Mouse (Mus musculus) ES-E14 (cell line): ENCODE data around the gene Clrn3. TPM values are rescaled to one million over a fixed set of nuclear protein-coding genes. Genes with fewer than 3 reads are reported as not detected.

ENCODE experiments used
- DNase-seq: peaks from one replicate; pipeline ENCODE4 v3.0.0-alpha.2; 2013; ENCODE audit warnings: low read depth, low spot score
- H3K27ac ChIP-seq: 2 replicates; pipeline ENCODE4 v1.5.1; 2012; ENCODE audit warnings: low read depth, mild to moderate bottlenecking, low read length, moderate library complexity, mixed read lengths; ENCODE audit not compliant: poor library complexity, insufficient read depth, severe bottlenecking
- H3K36me3 ChIP-seq: 2 replicates; pipeline ENCODE4 v1.6.1; 2012; ENCODE audit warnings: mild to moderate bottlenecking, low read length, moderate library complexity, mixed read lengths; ENCODE audit not compliant: control insufficient read depth, poor library complexity, insufficient read depth, severe bottlenecking
- H3K4me1 ChIP-seq, 2 experiments: fragments of 150-350 bp in 1 of 2; sonication (generic) in 1 of 2; 2 replicates each; pipeline ENCODE4 v1.6.1; 2012; ENCODE audit warnings: low read length in 2 of 2, mild to moderate bottlenecking in 1 of 2, mixed read lengths in 1 of 2; ENCODE audit not compliant: control insufficient read depth in 2 of 2, insufficient read depth in 2 of 2, poor library complexity in 1 of 2
- H3K4me3 ChIP-seq, 2 experiments: fragments of 150-350 bp in 1 of 2; sonication (generic) in 1 of 2; 2 replicates each; pipeline ENCODE4 v1.5.1; 2012; ENCODE audit warnings: low read length in 2 of 2, low read depth in 1 of 2, mild to moderate bottlenecking in 1 of 2, mixed read lengths in 1 of 2; ENCODE audit not compliant: insufficient read depth in 1 of 2, poor library complexity in 1 of 2, severe bottlenecking in 1 of 2
- H3K9ac ChIP-seq: 2 replicates; pipeline ENCODE4 v1.6.1; 2012; ENCODE audit warnings: low read depth, mild to moderate bottlenecking, low read length, mixed read lengths; ENCODE audit not compliant: poor library complexity, insufficient read depth, severe bottlenecking
- H3K9me3 ChIP-seq: fragments of 150-350 bp; sonication (generic); 2 replicates; pipeline ENCODE4 v1.6.1; 2012; ENCODE audit warnings: low read depth, mild to moderate bottlenecking, low read length; ENCODE audit not compliant: control insufficient read depth, insufficient read depth
- CHD2 ChIP-seq: IDR thresholded peaks from 2 replicates; pipeline ENCODE4 v1.6.1; 2014; ENCODE audit warnings: mild to moderate bottlenecking, low read depth, low read length, inconsistent platforms
- HCFC1 ChIP-seq: IDR thresholded peaks from 2 replicates; pipeline ENCODE4 v1.6.1; 2012; ENCODE audit warnings: low read length, inconsistent platforms, borderline replicate concordance; ENCODE audit not compliant: insufficient read depth
- MAFK ChIP-seq: IDR thresholded peaks from 2 replicates; pipeline ENCODE4 v1.6.1; 2014; ENCODE audit warnings: mild to moderate bottlenecking, low read depth, low read length, inconsistent platforms; ENCODE audit not compliant: insufficient read depth
- ZC3H11A ChIP-seq: IDR thresholded peaks from 2 replicates; pipeline ENCODE4 v1.6.1; 2012; ENCODE audit warnings: low read depth, mild to moderate bottlenecking, inconsistent platforms, low read length, borderline replicate concordance
- ZNF384 ChIP-seq: IDR thresholded peaks from 2 replicates; pipeline ENCODE4 v1.6.1; 2012; ENCODE audit warnings: low read depth, low read length, inconsistent platforms
- in situ Hi-C, 2 experiments: fragments of 600-800 bp; cut with MboI; formaldehyde crosslinking; loops; one replicate each; pipeline ENCODE4 v1.15.1; 2025; ENCODE audit warnings: low sequenced_read_pairs in 2 of 2, inconsistent platforms in 1 of 2; ENCODE audit not compliant: unreplicated experiment in 2 of 2
- total RNA-seq: library from RNA; depleted of rRNA; stranded (reverse); fragments of 300-350 nt; gene quantifications from 2 replicates; pipeline ENCODE4 v1.2.3, GENCODE M21; 2012

The Clrn3 gene
- total RNA-seq, 1 experiment, result not detected

- Histone ChIP-seq H3K9ac (no peak overlapping the region), H3K36me3 (no peaks in the 10 kb centered on the region), H3K4me1 (no peaks in the 10 kb centered on the region), H3K4me3 (no peak overlapping the region), H3K9me3 (no peaks in the 10 kb centered on the region), H3K27ac (no peak overlapping the region)
- TF ChIP-seq ZC3H11A, result no peak
- in situ Hi-C loops, result loop anchor here in 1 of 2 experiments (5.0 kb wide), 1 partner anchor 88 kb away; no protein-coding TSS in a partner anchor
- DNase-seq, result no peak
Observed at GRCm38 (mm10) chr7:135539429-135539828, 11.0 kb upstream of the Clrn3 start.

DNA sequence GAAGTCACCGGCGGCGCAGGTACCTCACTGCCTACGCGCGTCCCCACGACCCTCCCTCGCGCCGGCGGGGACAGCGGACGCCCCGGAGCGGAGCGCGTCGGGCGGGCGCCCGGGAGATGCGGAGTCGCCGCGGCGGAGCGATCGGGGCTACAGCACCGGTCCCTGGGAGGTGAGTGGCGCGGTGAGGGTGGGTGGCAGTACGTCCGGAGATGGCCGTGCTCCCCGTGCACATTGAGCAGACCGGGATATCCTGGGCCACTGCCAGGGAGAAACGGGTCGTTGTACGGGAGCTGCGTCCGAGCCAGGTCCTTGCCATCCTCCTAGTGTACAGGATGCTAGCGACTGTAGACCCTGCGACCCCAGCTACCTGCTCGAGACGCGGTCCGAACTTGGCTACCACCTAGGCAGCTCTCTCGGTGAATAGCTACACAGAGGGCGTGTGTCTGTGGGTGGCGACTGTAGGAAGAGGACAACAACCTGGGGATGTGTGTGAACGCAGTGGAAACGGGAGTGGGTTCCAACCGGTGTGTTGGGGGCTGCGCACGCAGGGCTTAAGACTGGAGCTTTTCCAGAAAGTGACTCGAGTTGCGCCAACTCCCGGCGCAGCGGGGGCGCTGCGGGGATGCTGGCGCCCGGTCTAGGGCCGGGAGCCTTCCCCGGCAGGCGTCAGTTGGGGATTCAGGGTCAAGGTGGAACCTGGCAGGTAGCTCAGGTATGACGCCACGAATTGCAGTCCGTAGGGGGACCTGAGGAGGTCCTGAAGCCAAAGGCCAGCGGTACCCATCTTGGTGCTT is 9.7 kb upstream of the Clrn3 start:
- Histone ChIP-seq H3K9me3 (no peaks in the 10 kb centered on the region), H3K9ac (peak overlapping the region; percentile 57), H3K36me3 (no peaks in the 10 kb centered on the region), H3K4me1 (no peaks in the 10 kb centered on the region), H3K27ac (no peak overlapping the region), H3K4me3 (peak overlapping the region; percentile 73 to 81)
- in situ Hi-C loops, result loop anchor here in 1 of 2 experiments (5.0 kb wide), 1 partner anchor 89 kb away; no protein-coding TSS in a partner anchor
- TF ChIP-seq HCFC1 (no peak), CHD2 (no peak), MAFK (no peak), ZNF384 (no peak), ZC3H11A (no peak)
- DNase-seq, result peak; percentile 7

DNA sequence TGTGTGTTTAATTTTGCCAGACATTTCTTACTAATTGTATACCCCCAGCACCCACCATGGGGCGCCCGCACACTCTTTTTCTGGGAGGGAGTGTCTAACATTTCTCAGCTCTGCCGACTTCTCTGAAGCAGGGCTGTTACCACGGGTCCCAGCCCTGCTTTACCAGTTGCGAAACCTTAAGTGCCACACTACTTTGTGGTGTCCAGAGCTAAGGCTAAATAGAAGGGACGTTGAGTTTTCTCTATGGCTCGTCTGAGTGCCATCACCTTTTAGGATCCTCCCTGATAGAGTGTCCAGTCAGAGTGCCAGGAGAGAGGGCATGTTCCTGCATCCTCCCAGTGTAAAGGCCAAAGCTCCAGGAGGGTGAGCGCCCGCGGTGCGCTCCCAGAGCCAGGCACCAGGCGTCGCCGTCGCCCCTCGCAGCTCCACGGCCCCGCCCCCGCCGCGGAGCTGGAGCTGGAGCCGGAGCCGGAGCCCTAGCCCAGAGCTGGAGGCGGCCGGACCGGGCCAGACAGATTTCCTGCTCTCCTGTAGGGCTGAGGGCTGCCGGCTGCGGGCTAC is 9.0 kb upstream of the Clrn3 start, which contains the start of gene Ptpre:
Gene Ptpre (plus strand): TSS at position 141 of the 561 bp plus-strand sequence.
- peak; percentile 78 for DNase-seq
- in situ Hi-C loops, result loop anchor here in 1 of 2 experiments (5.0 kb wide), 1 partner anchor 90 kb away; no protein-coding TSS in a partner anchor
- Histone ChIP-seq H3K4me3 (peak within 1 kb of the TSS; percentile 73 to 81), H3K9ac (peak within 1 kb of the TSS; percentile 57), H3K36me3 (no peaks in the 10 kb centered on the region), H3K4me1 (no peaks in the 10 kb centered on the region), H3K27ac (no peak within 1 kb of the TSS), H3K9me3 (no peaks in the 10 kb centered on the region)
- TF ChIP-seq ZNF384, result no peak
- peak; percentile 21; the same call in 1 of the 2 replicates for TF ChIP-seq ZC3H11A

GRCm38 (mm10) chr7:135535908-135536307 is 7.5 kb upstream of the Clrn3 start:
- no peak overlapping the region for H3K27ac ChIP-seq
- TF ChIP-seq ZC3H11A, result no peak
- TF ChIP-seq ZNF384, result no peak
- TF ChIP-seq MAFK, result no peak
- TF ChIP-seq CHD2, result no peak
- TF ChIP-seq HCFC1, result no peak
- H3K4me1 ChIP-seq, result no peaks in the 10 kb centered on the region
- no peak overlapping the region for H3K4me3 ChIP-seq
- DNase-seq, result no peak
- no peaks in the 10 kb centered on the region for H3K36me3 ChIP-seq
- H3K9me3 ChIP-seq, result no peaks in the 10 kb centered on the region
- H3K9ac ChIP-seq, result no peak overlapping the region
- in situ Hi-C loops, result loop anchor here in 1 of 2 experiments (5.0 kb wide), 1 partner anchor 91 kb away; no protein-coding TSS in a partner anchor
